Mouse (Mus musculus) gastrocnemius, postnatal 14 days (tissue): Measurements from ENCODE around the gene Lysmd1. TPM values are rescaled to one million over a fixed set of nuclear protein-coding genes. Genes with fewer than 3 reads are reported as not detected.

Source experiments
- DNase-seq: peaks from one replicate; pipeline ENCODE4 v3.0.0; 2021; ENCODE audit warnings: mixed read lengths
- intact Hi-C: fragments of 180-260 bp; cut with DNase I; formaldehyde crosslinking; loops from one replicate; pipeline ENCODE4 v1.15.1; 2025; ENCODE audit warnings: low total_unique reads
- microRNA-seq, 2 experiments: library from miRNA; unstranded; fragments of <30 nt; microRNA quantifications; one replicate each; pipeline ENCODE4 v1.2.0; 2021
- total RNA-seq, 2 experiments: library from RNA; stranded (reverse); gene quantifications; 2 replicates each; pipeline ENCODE4 v1.2.3; 2021

Lysmd1 gene
- total RNA-seq, 2 experiments from 2014 or later, result 7.4 to 8.4 TPM

- intact Hi-C loops, result no loop called here
- DNase-seq, result no peak
Measured at GRCm38 (mm10) chr3:95164256-95164550, 30.3 kb downstream of the Lysmd1 start.

DNA sequence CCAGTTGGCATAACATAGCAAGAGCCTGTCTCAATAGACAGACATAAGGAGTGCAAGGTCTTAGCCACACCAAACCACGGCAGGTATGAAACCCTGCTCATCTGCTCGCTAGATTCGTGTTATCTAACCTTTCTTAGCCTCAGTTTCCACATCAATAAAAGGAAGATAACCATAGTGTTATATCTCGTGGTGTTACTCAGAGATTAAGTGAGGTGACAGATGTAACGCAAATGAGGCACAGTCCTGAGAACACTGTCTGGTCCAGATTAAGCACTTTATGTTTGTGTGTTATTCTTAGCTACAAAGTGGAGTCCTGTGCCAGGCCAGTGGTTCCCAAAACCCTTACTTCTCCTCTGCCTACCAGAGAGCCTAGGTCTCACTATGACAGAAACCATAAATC is 31.0 kb downstream of the Lysmd1 start:
- no peak for DNase-seq
- intact Hi-C loops, result no loop called here

GRCm38 (mm10) chr3:95169996-95170395 is 36.1 kb downstream of the Lysmd1 start:
- DNase-seq, result no peak
- intact Hi-C loops, result loop anchor here (5.0 kb wide), 1 partner anchor 33 kb away; no protein-coding TSS in a partner anchor

GRCm38 (mm10) chr3:95171105-95171504 is 37.2 kb downstream of the Lysmd1 start:
- intact Hi-C loops, result loop anchor here (5.0 kb wide), 1 partner anchor 34 kb away; no protein-coding TSS in a partner anchor
- DNase-seq, result no peak

DNA sequence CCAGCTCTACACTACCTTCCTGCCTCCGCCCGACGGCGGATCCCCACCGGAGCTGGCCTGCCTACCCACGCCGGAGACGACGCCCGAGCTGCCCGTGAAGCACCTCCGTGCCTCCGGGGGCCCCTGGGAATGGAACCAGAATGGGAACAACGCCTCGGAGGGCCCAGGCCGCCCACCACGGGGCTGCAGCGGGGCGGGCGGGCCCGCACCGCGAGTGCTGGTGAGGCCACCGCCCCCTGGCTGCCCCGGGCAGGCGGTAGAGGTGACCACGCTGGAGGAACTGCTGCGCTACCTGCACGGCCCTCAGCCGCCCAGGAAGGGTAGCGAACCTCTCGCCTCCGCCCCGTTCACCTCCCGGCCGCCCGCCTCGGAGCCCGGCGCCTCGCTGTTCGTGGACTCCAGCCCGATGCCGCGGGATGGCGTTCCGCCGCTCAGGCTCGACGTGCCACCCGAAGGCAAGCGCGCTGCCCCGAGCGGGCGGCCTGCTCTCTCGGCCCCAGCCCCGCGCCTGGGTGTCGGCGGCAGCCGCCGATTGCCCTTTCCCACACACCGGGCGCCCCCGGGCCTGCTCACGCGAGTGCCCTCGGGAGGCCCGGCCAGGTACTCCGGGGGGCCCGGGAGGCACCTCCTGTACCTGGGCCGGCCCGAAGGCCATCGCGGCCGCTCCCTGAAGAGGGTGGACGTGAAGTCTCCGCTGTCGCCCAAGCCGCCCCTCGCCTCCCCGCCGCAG is 38.8 kb downstream of the Lysmd1 start:
- no peak for DNase-seq
- intact Hi-C loops, result loop anchor here (5.0 kb wide), 1 partner anchor 35 kb away; no protein-coding TSS in a partner anchor

DNA sequence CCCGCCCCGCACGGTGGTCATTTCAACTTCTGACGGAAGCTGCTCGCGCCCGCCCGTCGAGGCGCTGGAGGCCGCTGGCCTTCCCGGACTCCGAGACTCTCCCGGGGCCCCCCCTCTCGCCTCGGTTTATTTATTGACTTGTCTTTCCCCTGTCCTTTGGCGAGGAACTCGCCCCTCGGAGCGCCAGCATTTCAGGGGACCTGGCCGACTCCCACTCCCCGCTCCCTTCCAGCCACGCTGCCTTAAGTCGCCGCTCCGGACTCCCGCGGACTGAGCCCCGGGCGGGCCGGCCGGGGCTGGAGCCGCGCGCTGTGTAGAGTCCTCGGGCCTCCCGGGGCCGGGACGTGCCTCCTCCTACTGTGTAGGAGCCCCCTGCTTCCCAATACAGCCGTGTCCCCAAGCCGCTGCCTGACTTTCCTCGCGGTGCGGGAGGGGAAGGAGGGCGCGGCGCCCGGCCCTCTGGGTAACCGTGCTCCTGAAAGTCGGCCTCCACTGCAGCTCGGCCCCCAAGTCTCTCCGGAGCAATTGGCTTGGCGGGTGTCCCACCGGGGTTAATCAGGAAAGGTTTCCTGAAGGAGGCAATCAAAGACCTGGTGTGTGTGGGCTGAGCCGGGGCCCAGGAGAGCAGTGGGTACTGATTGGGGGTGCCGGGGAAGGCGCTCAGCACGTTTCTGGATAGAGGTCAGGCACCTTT is 39.5 kb downstream of the Lysmd1 start:
- peak; percentile 42 for DNase-seq
- intact Hi-C loops, result loop anchor here (5.0 kb wide), 1 partner anchor 36 kb away; no protein-coding TSS in a partner anchor

DNA sequence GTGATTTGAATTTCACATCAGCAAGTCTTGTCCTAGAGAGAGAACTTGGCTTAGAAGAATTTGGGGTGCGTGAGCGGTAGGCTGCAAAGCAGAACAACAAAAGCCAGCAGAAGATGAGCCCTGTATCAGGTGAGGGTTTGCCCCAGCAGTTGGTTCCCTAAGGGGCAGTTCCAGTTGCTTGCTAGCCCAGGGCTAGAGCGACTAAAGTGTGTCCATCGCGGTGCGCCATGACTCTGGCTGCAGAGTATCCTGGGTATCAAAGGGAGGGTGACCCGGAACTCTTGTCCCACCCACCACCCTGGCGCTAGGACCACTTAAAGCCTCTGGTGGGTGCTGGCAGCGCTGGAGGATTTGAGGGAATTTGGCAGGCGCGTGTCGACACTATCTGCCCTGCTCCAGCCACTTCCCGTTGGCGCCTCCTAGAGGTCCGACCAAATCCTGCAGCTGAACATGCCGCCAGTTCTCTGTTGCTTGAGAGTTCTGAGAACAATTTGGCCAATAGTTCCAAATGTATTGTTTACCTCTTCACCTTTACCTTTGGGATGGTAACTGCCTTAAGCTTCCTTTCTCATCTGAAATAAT is 40.2 kb downstream of the Lysmd1 start:
- DNase-seq, result peak; percentile 89
- intact Hi-C loops, result loop anchor here (5.0 kb wide), 1 partner anchor 37 kb away; no protein-coding TSS in a partner anchor

DNA sequence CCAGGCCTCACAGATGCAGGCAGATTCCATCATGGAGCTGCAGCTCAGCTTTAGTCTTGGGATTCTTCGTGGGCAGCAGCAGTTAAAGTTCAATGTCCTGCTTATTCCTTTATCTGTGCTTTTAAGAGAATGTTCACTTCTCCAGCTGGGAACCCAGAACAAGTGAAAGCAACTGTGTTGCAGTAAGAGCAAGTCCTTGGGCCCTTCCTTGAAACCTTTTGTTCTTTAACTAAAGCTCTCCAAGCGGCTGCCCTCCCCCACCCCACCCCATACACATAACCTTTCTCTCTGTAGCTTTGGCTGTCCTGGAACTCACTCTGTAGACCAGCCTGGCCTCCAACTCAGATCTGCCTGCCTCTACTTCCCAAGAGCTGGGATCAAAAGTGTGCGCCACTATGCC is 42.6 kb downstream of the Lysmd1 start:
- no peak for DNase-seq
- intact Hi-C loops, result no loop called here

DNA sequence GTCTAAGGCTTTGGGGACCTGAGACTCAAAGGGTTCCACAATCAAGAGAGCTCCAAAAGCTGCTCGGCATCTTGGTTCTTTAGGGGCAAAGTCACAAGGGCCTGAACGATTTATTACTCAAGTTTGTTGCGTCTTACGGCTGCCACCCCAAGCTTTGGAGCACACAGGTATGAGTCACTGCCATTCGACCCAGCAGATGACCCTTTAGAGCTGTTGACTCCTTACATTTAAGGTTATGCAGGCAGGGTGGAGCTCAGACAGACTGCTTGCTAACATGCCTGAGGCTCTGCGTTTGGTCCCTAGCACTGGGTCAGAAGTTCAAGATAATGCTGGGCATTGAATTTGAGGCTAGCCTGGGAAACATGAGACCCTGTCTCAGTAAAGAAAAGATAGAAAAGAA is 43.7 kb downstream of the Lysmd1 start:
- intact Hi-C loops, result no loop called here
- no peak for DNase-seq

DNA sequence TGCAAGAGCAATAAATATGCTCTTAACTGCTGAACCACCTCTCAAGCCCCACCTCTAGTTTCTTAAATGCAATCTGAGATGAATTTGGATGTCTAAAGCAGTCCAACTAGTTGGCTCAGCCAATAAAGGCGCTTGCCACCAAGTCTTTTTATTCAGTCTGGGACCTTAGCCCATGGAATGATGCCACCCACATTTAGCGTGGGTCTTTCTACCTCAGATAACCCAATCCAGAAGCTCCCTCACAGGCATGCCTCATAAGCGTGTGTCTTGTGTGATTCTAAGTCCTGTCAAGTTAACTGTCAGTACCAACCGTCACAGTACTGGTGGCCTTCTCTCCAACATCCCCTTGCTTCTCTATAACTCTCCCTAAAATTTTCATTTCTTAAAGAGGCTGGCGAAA is 45.1 kb downstream of the Lysmd1 start:
- intact Hi-C loops, result no loop called here
- no peak for DNase-seq

DNA sequence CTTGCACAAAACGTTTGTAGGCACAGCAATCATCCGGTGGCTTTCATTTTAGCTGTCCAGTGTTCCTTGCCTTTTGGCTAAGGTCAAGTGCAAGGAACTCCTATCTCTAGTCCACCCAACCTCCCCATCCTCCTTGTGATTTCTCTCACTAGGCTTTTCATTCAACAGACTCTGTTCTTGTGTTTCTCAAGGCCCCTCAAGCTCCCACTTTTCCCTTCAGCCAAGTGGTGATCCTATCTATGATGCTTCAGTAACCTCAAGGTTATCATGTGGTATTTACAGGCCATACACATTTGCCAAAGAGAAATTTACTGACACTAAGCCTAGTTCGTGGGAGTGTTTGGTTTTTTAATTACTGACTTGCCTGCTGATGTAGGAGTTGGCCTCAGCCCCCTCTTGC is 46.0 kb downstream of the Lysmd1 start:
- intact Hi-C loops, result no loop called here
- DNase-seq, result no peak

DNA sequence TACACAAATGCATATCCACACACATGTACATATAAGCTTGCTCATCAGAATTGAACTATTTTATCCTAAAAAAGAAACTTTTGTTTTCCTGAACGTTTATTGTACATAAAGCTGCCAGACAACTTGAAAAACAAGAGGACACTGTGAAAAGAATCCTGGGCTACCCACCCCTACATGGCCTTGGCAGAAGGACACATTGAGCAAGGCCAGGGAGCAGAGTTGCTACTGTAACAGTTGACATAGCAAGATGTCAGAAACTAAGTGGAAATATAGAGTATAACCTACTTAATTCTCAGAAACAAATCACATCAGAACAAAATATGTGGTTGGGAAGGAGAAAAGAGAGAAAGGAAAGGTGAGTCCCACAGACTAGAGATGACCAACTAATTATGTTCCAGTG is 48.0 kb downstream of the Lysmd1 start:
- intact Hi-C loops, result no loop called here
- no peak for DNase-seq

GRCm38 (mm10) chr3:95184796-95185577 is 51.1 kb downstream of the Lysmd1 start:
- intact Hi-C loops, result no loop called here
- DNase-seq, result no peak

DNA sequence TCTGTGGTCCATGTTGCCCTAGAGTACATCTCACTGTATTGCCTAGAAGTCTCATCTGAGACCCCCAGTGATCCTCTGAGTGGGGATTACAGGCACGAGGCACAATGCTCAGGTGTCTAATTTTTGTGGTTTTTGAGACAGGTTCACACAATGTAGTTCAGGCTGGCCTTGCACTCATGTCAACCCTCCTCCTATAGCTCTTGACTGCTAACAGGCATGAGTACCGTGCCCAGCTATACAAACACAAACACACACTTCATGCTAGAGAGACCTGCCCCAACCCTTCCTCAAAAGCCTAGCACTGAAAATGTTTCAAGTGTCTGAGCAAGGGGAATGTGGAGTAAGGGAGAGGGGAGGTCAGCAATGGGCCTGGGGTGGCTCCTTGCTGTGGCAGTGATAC is 52.2 kb downstream of the Lysmd1 start:
- intact Hi-C loops, result no loop called here
- no peak for DNase-seq

DNA sequence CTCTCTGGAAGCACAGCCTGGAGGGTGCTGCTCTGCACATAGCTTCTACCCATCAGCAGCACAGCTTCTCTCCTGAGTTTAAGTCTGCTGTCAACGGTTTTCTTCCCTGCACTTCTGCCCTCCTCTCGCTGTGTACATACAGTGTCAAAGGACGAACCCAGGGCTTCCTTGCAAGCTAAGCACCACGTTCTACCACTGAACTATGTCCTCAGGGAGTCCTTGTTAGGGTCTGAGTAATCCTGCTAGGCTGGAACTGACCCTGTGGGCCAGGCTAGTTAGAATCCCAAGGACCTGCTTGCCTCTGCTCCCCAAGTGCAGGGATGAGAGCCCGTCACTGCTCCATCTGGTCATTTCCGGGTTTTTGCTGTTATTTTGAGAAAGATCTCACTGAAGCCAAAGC is 53.0 kb downstream of the Lysmd1 start:
- intact Hi-C loops, result no loop called here
- no peak for DNase-seq

Small RNA genes within 50 kb of the gene (microRNA-seq; reads per million reads assigned to microRNA genes)
- gene Mir8099-1, result 0 reads per million in 2 experiments

Other genes starting within 250 kb of the Lysmd1 start
- 100 to 1,000 TPM; 202 to 211 TPM for gene Psmb4, start 247.1 kb upstream of the Lysmd1 start, total RNA-seq
- 1 to 10 TPM; 8.9 to 9.5 TPM for gene Selenbp1, start 201.0 kb upstream of the Lysmd1 start, total RNA-seq
- gene Rfx5, start 180.0 kb upstream of the Lysmd1 start, total RNA-seq, result 1 to 10 TPM; 5.8 to 7.2 TPM
- 10 to 100 TPM; 23.5 to 24.1 TPM for gene Pi4kb, start 159.4 kb upstream of the Lysmd1 start, total RNA-seq
- 10 to 100 TPM; 12.4 to 13.8 TPM for gene Zfp687, start 118.6 kb upstream of the Lysmd1 start, total RNA-seq
- gene Psmd4, start 91.5 kb upstream of the Lysmd1 start, total RNA-seq, result 100 to 1,000 TPM; 155 to 162 TPM
- gene Pip5k1a, start 27.2 kb upstream of the Lysmd1 start, total RNA-seq, result 10 to 100 TPM; 17.4 to 18.9 TPM
- 10 to 100 TPM; 29.6 to 41.0 TPM for gene Vps72, start 23.1 kb upstream of the Lysmd1 start, total RNA-seq
- 100 to 1,000 TPM; 511 to 517 TPM for gene Tmod4, start 9.6 kb upstream of the Lysmd1 start, total RNA-seq
- gene Scnm1, start 77 bp upstream of the Lysmd1 start, total RNA-seq, result 10 to 100 TPM; 31.8 to 40.5 TPM
- under 1 TPM; 0.82 to 0.92 TPM for gene Tnfaip8l2, start 8.3 kb downstream of the Lysmd1 start, total RNA-seq
- gene Sema6c, start 26.4 kb downstream of the Lysmd1 start, total RNA-seq, result 100 to 1,000 TPM in 1 of 2 experiments, 10 to 100 TPM in 1; 97.1 to 106 TPM
- 1 to 10 TPM; 7.3 to 8.1 TPM for gene Gabpb2, start 83.8 kb downstream of the Lysmd1 start, total RNA-seq
- gene Cdc42se1, start 94.6 kb downstream of the Lysmd1 start, total RNA-seq, result 10 to 100 TPM; 18.8 to 24.5 TPM
- gene Mllt11, start 98.1 kb downstream of the Lysmd1 start, total RNA-seq, result 10 to 100 TPM; 41.2 to 43.5 TPM
- under 1 TPM in 1 of 2 experiments, not detected in 1; 0.16 TPM for gene Gm128, start 107.5 kb downstream of the Lysmd1 start, total RNA-seq
- not detected for gene Bnipl, start 117.1 kb downstream of the Lysmd1 start, total RNA-seq
- 10 to 100 TPM; 19.6 to 22.5 TPM for gene Mindy1, start 147.3 kb downstream of the Lysmd1 start, total RNA-seq
- gene Prune1, start 148.0 kb downstream of the Lysmd1 start, total RNA-seq, result 10 to 100 TPM; 35.3 to 35.6 TPM
- gene Anxa9, start 173.1 kb downstream of the Lysmd1 start, total RNA-seq, result under 1 TPM; 0.18 to 0.27 TPM
- gene Cers2, start 180.7 kb downstream of the Lysmd1 start, total RNA-seq, result 10 to 100 TPM; 27.8 to 33.2 TPM
- 10 to 100 TPM; 10.4 to 12.8 TPM for gene Setdb1, start 223.1 kb downstream of the Lysmd1 start, total RNA-seq